Mouse (Mus musculus) liver, adult 2 months (tissue): ENCODE data around the gene Hdgf. TPM values are rescaled to one million over a fixed set of nuclear protein-coding genes. Genes with fewer than 3 reads are reported as not detected.
"Not testable (repeated sequence)": the region's sequence is repeated elsewhere in the genome, so short reads cannot be mapped to it uniquely, and the experiment has no call there.

Experiments
- DNase-seq: peaks from one replicate; pipeline ENCODE4 v3.0.0-alpha.2; 2011; ENCODE audit warnings: low read depth, low spot score; ENCODE audit errors: extremely low read depth
- H3K27ac ChIP-seq: fragments of 200-500 bp; replicated peaks from 2 replicates; pipeline ENCODE4 v1.5.1; 2012; ENCODE audit warnings: low read depth, mild to moderate bottlenecking, control low read depth, inconsistent platforms, low read length; ENCODE audit not compliant: insufficient read depth
- H3K27me3 ChIP-seq: fragments of 200-500 bp; 2 replicates; pipeline ENCODE4 v1.6.1; 2012; ENCODE audit warnings: mild to moderate bottlenecking, moderate library complexity, low read length, inconsistent platforms; ENCODE audit not compliant: control insufficient read depth, insufficient read depth
- H3K36me3 ChIP-seq: fragments of 200-500 bp; 2 replicates; pipeline ENCODE4 v1.6.1; 2012; ENCODE audit warnings: low read length, inconsistent platforms; ENCODE audit not compliant: control insufficient read depth, insufficient read depth
- H3K4me1 ChIP-seq: fragments of 200-500 bp; 2 replicates; pipeline ENCODE4 v1.6.1; 2011; ENCODE audit warnings: low read length; ENCODE audit not compliant: control insufficient read depth, insufficient read depth
- H3K4me3 ChIP-seq: fragments of 200-500 bp; 2 replicates; pipeline ENCODE4 v1.5.1; 2011; ENCODE audit warnings: low read depth, mild to moderate bottlenecking, control low read depth, low read length, moderate library complexity; ENCODE audit not compliant: insufficient read depth
- H3K79me2 ChIP-seq: fragments of 200-500 bp; 2 replicates; pipeline ENCODE4 v1.6.1; 2012; ENCODE audit warnings: inconsistent platforms, mild to moderate bottlenecking, low read length, moderate library complexity; ENCODE audit not compliant: control insufficient read depth, insufficient read depth
- H3K9ac ChIP-seq: fragments of 200-500 bp; 2 replicates; pipeline ENCODE4 v1.6.1; 2012; ENCODE audit warnings: low read depth, mild to moderate bottlenecking, control low read depth, inconsistent platforms, low read length
- CTCF ChIP-seq: fragments of 200-500 bp; IDR thresholded peaks from 2 replicates; pipeline ENCODE4 v1.5.1; 2011; ENCODE audit warnings: low read depth, low read length, control low read depth
- POLR2A ChIP-seq: fragments of 200-500 bp; IDR thresholded peaks from 2 replicates; pipeline ENCODE4 v1.6.1; 2011; ENCODE audit warnings: low read length, control low read depth; ENCODE audit not compliant: insufficient read depth; ENCODE audit errors: extremely low read depth
- WGBS: fragments of 180-500 bp; shearing (Covaris S2); methylation state at CpG from one replicate; pipeline ENCODE4 v1.1.7; 2018; 5-methylcytosine and 5-hydroxymethylcytosine counted together
- polyA plus RNA-seq: library from polyadenylated mRNA; depleted of rRNA; stranded (reverse); fragments of >200 nt; gene quantifications from 2 replicates; pipeline ENCODE4 v1.2.3, GENCODE M21; 2012; rRNA removed
- total RNA-seq: library from RNA; depleted of rRNA; stranded (reverse); fragments of >200 nt; gene quantifications from 2 replicates; pipeline ENCODE4 v1.2.3, GENCODE M21; 2014; rRNA removed

Hdgf gene
- total RNA-seq (58.8 and 64.5 TPM in 2 replicates), polyA plus RNA-seq (74.7 and 87.3 TPM in 2 replicates)

- peaks cover 20% of the 10 kb centered on the region for H3K4me1 ChIP-seq
- peak within 1 kb of the TSS; percentile 96 for H3K4me3 ChIP-seq
- H3K9ac ChIP-seq, result peak within 1 kb of the TSS; percentile 97
- H3K79me2 ChIP-seq, result peaks cover 30% of the 10 kb centered on the region
- 2% methylated on average over 57 of the region's 57 CpGs for WGBS
- H3K27ac ChIP-seq, result peak within 1 kb of the TSS; percentile 98
- H3K36me3 ChIP-seq, result no peaks in the 10 kb centered on the region
- DNase-seq, result peak; percentile 85
- TF ChIP-seq POLR2A, result peak; percentile 56
- no peak for TF ChIP-seq CTCF
- no peaks in the 10 kb centered on the region for H3K27me3 ChIP-seq
These were observed at the start of gene Hdgf for GRCm38 (mm10) chr3:87905880-87906485. Gene Hdgf (plus strand): TSS chr3:87906321.

GRCm38 (mm10) chr3:87857666-87858065 lies 48.5 kb upstream of the Hdgf start:
- H3K4me3 ChIP-seq, result no peak overlapping the region
- H3K27ac ChIP-seq, result no peak overlapping the region
- no peaks in the 10 kb centered on the region for H3K79me2 ChIP-seq
- H3K27me3 ChIP-seq, result no peaks in the 10 kb centered on the region
- 94% methylated on average over 8 of the region's 8 CpGs for WGBS
- TF ChIP-seq CTCF (no peak), POLR2A (no peak)
- H3K4me1 ChIP-seq, result peaks cover 8% of the 10 kb centered on the region
- DNase-seq, result no peak
- H3K9ac ChIP-seq, result no peak overlapping the region
- H3K36me3 ChIP-seq, result peaks cover 34% of the 10 kb centered on the region

- Histone ChIP-seq H3K9ac (no peak overlapping the region), H3K36me3 (peaks cover 46% of the 10 kb centered on the region), H3K27me3 (no peaks in the 10 kb centered on the region), H3K4me3 (no peak overlapping the region), H3K4me1 (peaks cover 6% of the 10 kb centered on the region), H3K79me2 (no peaks in the 10 kb centered on the region), H3K27ac (no peak overlapping the region)
- TF ChIP-seq CTCF, result peak; percentile 61
- no peak for TF ChIP-seq POLR2A
- peak; percentile 38 for DNase-seq
- 32% methylated on average over 3 of the region's 3 CpGs for WGBS
These were observed 46.3 kb upstream of the Hdgf start for GRCm38 (mm10) chr3:87859813-87860212.

GRCm38 (mm10) chr3:87864111-87864510 lies 42.0 kb upstream of the Hdgf start:
- 95% methylated on average over 4 of the region's 4 CpGs for WGBS
- not testable (repeated sequence) for H3K9ac ChIP-seq, H3K79me2 ChIP-seq, DNase-seq, H3K27ac ChIP-seq, H3K4me3 ChIP-seq, H3K27me3 ChIP-seq, H3K4me1 ChIP-seq
- H3K36me3 ChIP-seq, result peaks cover 62% of the 10 kb centered on the region

GRCm38 (mm10) chr3:87877730-87878129 lies 28.4 kb upstream of the Hdgf start:
- Histone ChIP-seq H3K9ac (no peak overlapping the region), H3K4me1 (no peaks in the 10 kb centered on the region), H3K79me2 (peaks cover 27% of the 10 kb centered on the region; the same call in 1 of the 2 replicates), H3K27ac (no peak overlapping the region), H3K4me3 (no peak overlapping the region), H3K36me3 (peaks cover 6% of the 10 kb centered on the region), H3K27me3 (no peaks in the 10 kb centered on the region)
- TF ChIP-seq CTCF, result no peak
- no peak for TF ChIP-seq POLR2A
- WGBS, result 74% methylated on average over 4 of the region's 4 CpGs
- DNase-seq, result no peak

GRCm38 (mm10) chr3:87884291-87884690 lies 21.8 kb upstream of the Hdgf start:
- H3K4me1 ChIP-seq, result peaks cover 9% of the 10 kb centered on the region; the same call in 1 of the 2 replicates
- H3K27me3 ChIP-seq, result no peaks in the 10 kb centered on the region
- H3K4me3 ChIP-seq, result peak overlapping the region; percentile 88
- DNase-seq, result no peak
- TF ChIP-seq POLR2A (no peak), CTCF (no peak)
- peaks cover 27% of the 10 kb centered on the region for H3K79me2 ChIP-seq
- H3K36me3 ChIP-seq, result peaks cover 4% of the 10 kb centered on the region
- H3K27ac ChIP-seq, result no peak overlapping the region
- H3K9ac ChIP-seq, result peak overlapping the region; percentile 90
- WGBS, result 2% methylated on average over 3 of the region's 3 CpGs
